7 mouse cellular contexts compared by ENCODE assay signal in genomic region chr7:91090830-91091683, GRCm38 (mm10).
A peak's percentile ranks its signal among the peaks of the same experiment; 100 is the strongest.
DNase-seq lines count a peak whose midpoint lies in the region; ATAC-seq lines count a peak whose summit lies in the region.

No protein-coding gene starts in this region.

- ATAC-seq in liver, embryonic 11.5 days (replicated peaks; ENCODE audit: low FRiP score) = no peak
- peak; percentile 83 for ATAC-seq in forebrain, embryonic 15.5 days (replicated peaks)
- ATAC-seq in neural tube, embryonic 14.5 days (ENCODE audit: low read depth) = peak; percentile 68
- ATAC-seq in activated CD4-positive, CD25-positive, alpha-beta regulatory T cell, adult 4 months = no peak

- no peak overlapping the region for H3K9ac ChIP-seq in liver, embryonic 11.5 days (ENCODE audit: low read depth, low read length)
- H3K9ac ChIP-seq in forebrain, embryonic 15.5 days (replicated peaks) = peak overlapping the region; percentile 43
- peak overlapping the region; percentile 46 for H3K9ac ChIP-seq in neural tube, embryonic 14.5 days (replicated peaks; ENCODE audit: low read depth, low read length)

- no peak for DNase-seq in liver, embryonic 11.5 days (ENCODE audit: low spot score)
- no peak for DNase-seq in liver
- peak; percentile 30 to 40 for DNase-seq in layer of hippocampus, postnatal 14 days (ENCODE audit: low spot score in 2 of 2)
- DNase-seq in B cell, adult 2 months = no peak

- no peaks in the 10 kb centered on the region for H3K9me3 ChIP-seq in liver, embryonic 11.5 days (ENCODE audit: control insufficient read depth, low read length)
- H3K9me3 ChIP-seq in forebrain, embryonic 15.5 days = no peaks in the 10 kb centered on the region
- H3K9me3 ChIP-seq in neural tube, embryonic 14.5 days (ENCODE audit: control insufficient read depth, low read length) = no peaks in the 10 kb centered on the region

- no peak overlapping the region for H3K4me3 ChIP-seq in liver, embryonic 11.5 days (ENCODE audit: low read depth, low read length)
- H3K4me3 ChIP-seq in forebrain, embryonic 15.5 days = peak overlapping the region; percentile 42
- peak overlapping the region; percentile 31 for H3K4me3 ChIP-seq in neural tube, embryonic 14.5 days (ENCODE audit: low read depth, low read length)

- H3K27ac ChIP-seq in liver, embryonic 11.5 days (ENCODE audit: low read depth, low read length) = no peak overlapping the region
- peak overlapping the region; percentile 21; the same call in 1 of the 2 replicates for H3K27ac ChIP-seq in forebrain, embryonic 15.5 days (replicated peaks)
- no peak overlapping the region for H3K27ac ChIP-seq in neural tube, embryonic 14.5 days (ENCODE audit: low read depth, low read length)

- H3K27me3 ChIP-seq in liver, embryonic 11.5 days (replicated peaks; ENCODE audit: control insufficient read depth, insufficient read depth, low read length) = peaks cover 7% of the 10 kb centered on the region
- no peaks in the 10 kb centered on the region for H3K27me3 ChIP-seq in forebrain, embryonic 15.5 days
- H3K27me3 ChIP-seq in neural tube, embryonic 14.5 days (ENCODE audit: control insufficient read depth, insufficient read depth, low read length) = peaks cover 4% of the 10 kb centered on the region; the same call in 1 of the 2 replicates

- H3K36me3 ChIP-seq in liver, embryonic 11.5 days (ENCODE audit: control insufficient read depth, insufficient read depth, low read length) = no peaks in the 10 kb centered on the region
- no peaks in the 10 kb centered on the region for H3K36me3 ChIP-seq in forebrain, embryonic 15.5 days
- H3K36me3 ChIP-seq in neural tube, embryonic 14.5 days (ENCODE audit: control insufficient read depth, insufficient read depth, low read length) = no peaks in the 10 kb centered on the region

- 24% methylated on average over 25 of the region's 25 CpGs for WGBS in liver, embryonic 11.5 days
- 5% methylated on average over 25 of the region's 25 CpGs for WGBS in forebrain, embryonic 15.5 days
- 8% methylated on average over 25 of the region's 25 CpGs for WGBS in neural tube, embryonic 14.5 days

- no peaks in the 10 kb centered on the region for H3K4me1 ChIP-seq in liver, embryonic 11.5 days (replicated peaks; ENCODE audit: control insufficient read depth, insufficient read depth, low read length)
- peaks cover 7% of the 10 kb centered on the region for H3K4me1 ChIP-seq in forebrain, embryonic 15.5 days
- peaks cover 11% of the 10 kb centered on the region; the same call in 1 of the 2 replicates for H3K4me1 ChIP-seq in neural tube, embryonic 14.5 days (ENCODE audit: control insufficient read depth, insufficient read depth, low read length)

- H3K4me2 ChIP-seq in liver, embryonic 11.5 days = peak overlapping the region; percentile 18; the same call in 1 of the 2 replicates
- peak overlapping the region; percentile 71 for H3K4me2 ChIP-seq in forebrain, embryonic 15.5 days (replicated peaks)
- peak overlapping the region; percentile 66 for H3K4me2 ChIP-seq in neural tube, embryonic 14.5 days (ENCODE audit: low read depth, low read length)

Comparison
In these comparisons a context has a peak if more than half of its experiments do, and no peak if none do; other contexts are left out.
1. ATAC-seq: peak in forebrain, embryonic 15.5 days (single experiment) and neural tube, embryonic 14.5 days (single experiment); none in liver, embryonic 11.5 days (single experiment) and activated CD4-positive, CD25-positive, alpha-beta regulatory T cell, adult 4 months (single experiment).
2. DNase-seq: peak in layer of hippocampus, postnatal 14 days (2 of 2); none in liver, embryonic 11.5 days (single experiment), liver (single experiment) and B cell, adult 2 months (0 of 2).
3. H3K4me2 ChIP-seq: peak in every context shown above with its lines; median percentile 71 in forebrain, embryonic 15.5 days; 66 in neural tube, embryonic 14.5 days; 18 in liver, embryonic 11.5 days.